Mouse (Mus musculus) brain, embryonic 14.5 days (tissue): ENCODE measurements around the gene Zcchc14.

ENCODE experiments used
- CTCF ChIP-seq: fragments of 200-500 bp; IDR thresholded peaks from 2 replicates; pipeline ENCODE4 v1.5.1; 2012; ENCODE audit warnings: inconsistent platforms, mild to moderate bottlenecking, moderate library complexity, borderline replicate concordance; ENCODE audit not compliant: insufficient read depth, insufficient read length; ENCODE audit errors: extremely low read depth
- POLR2A ChIP-seq: fragments of 200-500 bp; IDR thresholded peaks from 2 replicates; pipeline ENCODE4 v1.6.1; 2012; ENCODE audit warnings: mild to moderate bottlenecking, inconsistent platforms, borderline replicate concordance; ENCODE audit not compliant: poor library complexity, insufficient read depth, insufficient read length, severe bottlenecking; ENCODE audit errors: extremely low read depth

DNA sequence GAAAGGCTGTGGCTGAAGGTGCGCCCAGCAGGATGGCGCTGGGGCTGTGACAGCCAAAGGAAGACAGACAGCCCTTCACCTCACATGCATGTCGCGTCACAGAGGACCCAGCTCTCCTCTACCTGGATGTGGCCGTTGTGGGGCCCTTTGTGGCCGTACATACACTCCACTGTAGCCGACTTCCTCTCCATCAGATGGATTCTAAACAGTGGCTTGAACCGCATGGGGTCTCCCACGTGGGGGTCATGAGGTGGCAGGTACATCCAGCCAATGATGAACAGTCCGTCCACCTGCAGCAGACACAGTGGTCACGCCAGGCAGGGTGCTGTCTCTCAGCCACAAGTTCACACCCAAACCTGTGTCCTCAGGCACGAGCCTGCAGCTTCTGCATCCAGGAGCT lies 92.9 kb downstream of the Zcchc14 start:
- no peak for TF ChIP-seq POLR2A
- no peak for TF ChIP-seq CTCF
